ENCODE assay signal across 8 mouse cellular contexts in the genomic region with DNA sequence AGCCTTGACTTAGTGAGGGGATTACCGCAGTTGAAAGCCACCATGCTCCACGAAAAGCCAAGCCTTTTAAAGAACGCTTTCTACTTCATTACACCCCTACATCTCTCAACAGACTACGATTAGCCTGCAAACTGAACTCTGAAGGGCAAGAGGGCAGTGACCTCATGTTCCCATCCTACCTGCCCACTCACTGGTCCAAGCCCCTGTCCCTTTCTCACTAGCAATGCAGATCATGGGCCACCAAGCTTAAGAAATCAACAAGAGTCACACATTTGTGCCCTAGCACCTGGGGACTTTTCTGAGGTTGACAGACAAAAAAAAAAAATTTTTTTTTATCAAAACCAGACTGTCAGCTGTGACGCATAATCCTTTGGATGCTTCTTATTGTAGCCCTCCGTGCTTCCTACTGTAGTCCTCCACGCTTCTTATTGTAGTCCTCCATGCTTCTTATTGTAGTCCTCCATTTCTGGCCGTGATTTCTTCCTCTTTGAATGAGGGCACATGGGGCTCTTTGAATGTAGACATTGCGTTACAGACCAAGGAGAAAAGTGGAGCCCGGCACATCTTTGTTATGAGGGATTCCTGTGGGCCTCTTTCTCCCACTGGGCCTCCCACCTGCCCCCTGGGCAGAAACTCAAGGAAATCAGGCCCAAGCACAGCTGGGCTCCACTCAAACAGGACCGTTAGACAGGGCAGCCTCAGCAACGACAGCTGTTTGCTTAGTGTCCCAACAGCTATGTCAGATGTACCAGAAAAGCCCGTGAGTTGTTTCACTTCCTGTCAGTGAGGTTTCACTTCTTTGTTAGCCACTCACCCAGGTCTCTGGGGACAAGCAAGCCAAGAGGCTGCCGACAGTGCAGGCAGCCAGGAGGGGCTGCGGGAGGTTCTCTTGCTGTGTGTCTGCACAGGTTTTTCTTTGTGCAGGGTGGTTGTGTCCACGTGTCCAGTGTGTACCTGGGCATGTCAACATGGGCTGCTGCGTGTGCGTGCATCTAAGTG. TPM values are rescaled to one million over a fixed set of nuclear protein-coding genes. Genes with fewer than 3 reads are reported as not detected.
DNase-seq lines count a peak whose midpoint lies in the region; ATAC-seq and TF ChIP-seq lines count a peak whose summit lies in the region.

No protein-coding gene starts in this region.

- TF ChIP-seq EP300 in liver, postnatal 0 days (IDR thresholded peaks at IDR 0.05; ENCODE audit: low read depth) = peak; percentile 71

- no peak overlapping the region; the same call in 1 of the 2 replicates for H3K9ac ChIP-seq in liver, postnatal 0 days (replicated peaks)

- H3K4me1 ChIP-seq in liver, postnatal 0 days (ENCODE audit: insufficient read depth) = peaks cover 14% of the 10 kb centered on the region

- DNase-seq in adrenal gland, adult 2 months = peak; percentile 20
- DNase-seq in adrenal gland, adult 18-20 months (ENCODE audit: low spot score in 2 of 2) = no peak
- DNase-seq in retina, postnatal 1 day = peak; percentile 37
- no peak for DNase-seq in retina, embryonic 14.5 days (ENCODE audit: low spot score)
- peak; percentile 63 for DNase-seq in liver, postnatal 0 days
- DNase-seq in spleen, postnatal 36 days (ENCODE audit: low spot score in 2 of 2) = peak; percentile 93 to 94
- DNase-seq in kidney, adult 18-20 months = no peak

- ATAC-seq in liver, postnatal 0 days = peak; percentile 84
- ATAC-seq in frontal cortex, adult (ENCODE audit: low TSS enrichment) = no peak

- H3K27me3 ChIP-seq in liver, postnatal 0 days (ENCODE audit: insufficient read depth, low read length) = no peaks in the 10 kb centered on the region

- no peaks in the 10 kb centered on the region for H3K9me3 ChIP-seq in liver, postnatal 0 days (ENCODE audit: low read length)

- H3K27ac ChIP-seq in liver, postnatal 0 days (ENCODE audit: low read depth) = peak overlapping the region; percentile 75

- TF ChIP-seq CTCF in liver, postnatal 0 days (IDR thresholded peaks at IDR 0.05; ENCODE audit: low read depth) = 0 out of 2 replicates have a peak, but pooled peaks have one; percentile 13

- H3K36me3 ChIP-seq in liver, postnatal 0 days (replicated peaks; ENCODE audit: insufficient read depth, low read length) = no peaks in the 10 kb centered on the region

- 48% methylated on average over 18 of the region's 18 CpGs for WGBS in liver, postnatal 0 days (ENCODE audit: insufficient replicate concordance)

- H3K4me2 ChIP-seq in liver, postnatal 0 days (ENCODE audit: low read depth, low read length) = peak overlapping the region; percentile 30

- H3K4me3 ChIP-seq in liver, postnatal 0 days (ENCODE audit: low read depth, low read length) = no peak overlapping the region

RNA-seq across cellular contexts. Expression of gene Hdhd5, which starts 36.1 kb away (rescaled TPM):
- 10 to 100 TPM; 25.2 to 26.8 TPM for total RNA-seq in adrenal gland, adult 2 months (2021)
- polyA plus RNA-seq in adrenal gland, adult 2 months (2012; rRNA removed) = 27.6 and 30.3 TPM in 2 replicates
- total RNA-seq in adrenal gland, adult 18-20 months (2021) = 10 to 100 TPM; 24.3 to 33.6 TPM
- polyA plus RNA-seq in liver, postnatal 0 days (2015; fragmentation: Nextera tagmentation; extraction: Ambion mirVana) = 6.6 and 7.1 TPM in 2 replicates

Comparison
In these comparisons a context has a peak if more than half of its experiments do, and no peak if none do; other contexts are left out.
1. DNase-seq: peak in adrenal gland, adult 2 months (single experiment), retina, postnatal 1 day (single experiment), liver, postnatal 0 days (single experiment) and spleen, postnatal 36 days (2 of 2); none in adrenal gland, adult 18-20 months (0 of 2), retina, embryonic 14.5 days (single experiment) and kidney, adult 18-20 months (single experiment).